Mouse (Mus musculus): Measurements from ENCODE around the gene Olfr877.

Olfr877 gene

DNA sequence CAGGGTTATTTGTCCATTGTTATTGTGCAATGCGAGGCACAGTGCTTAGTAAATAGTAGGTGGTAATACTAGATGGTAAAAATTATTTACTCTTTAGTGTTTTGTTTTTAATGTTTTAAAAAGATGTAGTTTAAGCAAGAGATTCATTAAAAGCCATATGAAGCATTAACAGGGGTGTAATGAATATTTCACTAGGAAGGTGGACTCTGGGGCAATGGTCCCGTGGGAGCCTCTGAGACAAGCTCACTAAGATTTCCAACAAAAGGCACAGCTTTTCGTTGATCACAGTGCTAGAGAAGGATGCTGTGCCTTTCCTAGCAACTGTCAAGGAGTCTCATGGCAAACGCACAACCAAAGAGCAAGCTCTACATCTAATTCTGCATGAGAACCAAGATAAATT is at the start of gene Olfr877:
Gene Olfr877 (plus strand): TSS at position 301 of the 400 bp plus-strand sequence.
- WGBS: 78% methylated on average over 4 of the region's 4 CpGs

DNA sequence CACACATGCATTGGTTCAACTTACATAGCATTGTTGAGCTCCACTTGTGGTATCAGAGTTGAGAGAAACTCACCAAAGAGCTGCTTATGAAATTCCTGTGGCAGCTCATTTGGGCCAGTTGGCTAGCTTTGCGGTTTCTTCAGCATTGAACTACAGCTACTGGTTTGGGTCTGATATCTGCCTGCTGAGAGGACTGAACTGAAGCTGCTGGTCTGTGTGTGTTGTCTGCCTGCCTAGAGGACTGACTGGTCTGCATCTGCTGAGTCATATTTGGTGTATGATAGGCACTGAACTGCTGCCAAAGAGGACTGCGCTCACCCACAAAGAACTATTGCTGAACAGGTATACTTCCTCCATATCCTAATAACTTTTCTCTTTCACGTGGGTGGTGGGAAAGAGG is 45.6 kb upstream of the Olfr877 start:
- WGBS: 86% methylated on average over 3 of the region's 3 CpGs

DNA sequence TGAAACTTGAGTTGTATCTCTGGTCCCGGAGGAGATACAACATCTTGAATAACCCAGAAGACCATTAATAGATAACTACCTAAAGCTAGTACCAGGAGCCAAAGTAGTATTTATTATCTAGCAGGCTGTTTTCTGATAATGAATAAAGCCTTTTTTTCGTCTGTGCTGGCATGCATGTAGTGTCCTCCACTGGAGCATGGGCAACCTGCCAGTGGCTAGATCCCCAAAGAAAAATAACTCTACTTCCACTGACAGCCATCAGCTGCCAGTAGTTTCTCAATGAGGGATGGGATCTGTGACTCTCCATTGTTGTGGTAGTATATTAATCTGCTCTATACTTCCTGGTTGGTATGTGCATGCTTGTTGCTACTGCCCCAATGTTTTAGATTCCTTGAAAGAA is 45.1 kb upstream of the Olfr877 start:
- WGBS: 51% methylated on average over 2 of the region's 2 CpGs

DNA sequence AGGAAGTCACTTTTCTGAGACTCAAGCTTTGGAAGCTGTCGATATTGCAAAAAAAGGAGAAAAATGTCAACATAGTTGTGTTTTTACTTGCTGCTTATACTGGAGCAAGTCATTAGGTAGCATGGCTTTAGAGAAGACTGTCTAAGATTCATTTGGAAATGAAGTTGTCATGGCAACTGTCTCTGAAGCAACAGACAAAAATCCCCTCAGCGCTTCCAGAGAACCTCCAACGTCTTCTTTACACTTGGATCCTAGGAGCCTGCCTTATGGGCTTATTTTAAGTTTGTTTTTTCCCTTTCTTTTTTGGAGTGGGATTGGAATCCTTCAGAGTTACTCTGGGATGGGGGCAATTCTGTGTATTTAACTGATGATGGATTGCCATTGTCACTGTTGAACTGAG is 39.4 kb upstream of the Olfr877 start:
- WGBS: 31% methylated on average over 3 of the region's 3 CpGs

- 51% methylated on average over 1 of the region's 1 CpGs for WGBS
Observed at GRCm38 (mm10) chr9:37833341-37833740, 20.7 kb upstream of the Olfr877 start.

- 56% methylated on average over 2 of the region's 2 CpGs for WGBS
Observed at GRCm38 (mm10) chr9:37849267-37849666, 4.8 kb upstream of the Olfr877 start.

- 42% methylated on average over 1 of the region's 1 CpGs for WGBS
Observed at GRCm38 (mm10) chr9:37863325-37863724, 9.3 kb downstream of the Olfr877 start.

- WGBS: 52% methylated on average over 1 of the region's 1 CpGs
Observed at GRCm38 (mm10) chr9:37870246-37870645, 16.2 kb downstream of the Olfr877 start.

GRCm38 (mm10) chr9:37871097-37871496 is 17.0 kb downstream of the Olfr877 start:
- WGBS: 45% methylated on average over 1 of the region's 1 CpGs

DNA sequence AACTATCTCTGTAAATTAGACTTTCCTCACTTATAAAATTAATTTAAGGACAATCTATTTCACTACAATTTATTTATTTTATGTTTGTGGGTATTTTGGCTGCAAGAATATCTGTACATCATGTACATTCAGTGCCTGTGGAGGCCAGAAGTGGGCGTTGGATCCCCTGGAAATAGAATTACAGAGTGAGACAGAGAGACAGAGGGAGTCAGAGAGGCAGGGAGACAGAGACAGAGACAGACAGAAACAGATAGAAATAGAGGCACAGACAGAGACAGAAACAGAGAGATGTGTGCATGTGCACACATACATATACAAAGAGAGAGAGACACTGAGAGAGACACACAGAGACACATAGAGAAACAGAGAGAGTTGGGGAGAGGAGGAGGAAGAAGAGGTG is 17.5 kb downstream of the Olfr877 start:
- 39% methylated on average over 1 of the region's 1 CpGs for WGBS

DNA sequence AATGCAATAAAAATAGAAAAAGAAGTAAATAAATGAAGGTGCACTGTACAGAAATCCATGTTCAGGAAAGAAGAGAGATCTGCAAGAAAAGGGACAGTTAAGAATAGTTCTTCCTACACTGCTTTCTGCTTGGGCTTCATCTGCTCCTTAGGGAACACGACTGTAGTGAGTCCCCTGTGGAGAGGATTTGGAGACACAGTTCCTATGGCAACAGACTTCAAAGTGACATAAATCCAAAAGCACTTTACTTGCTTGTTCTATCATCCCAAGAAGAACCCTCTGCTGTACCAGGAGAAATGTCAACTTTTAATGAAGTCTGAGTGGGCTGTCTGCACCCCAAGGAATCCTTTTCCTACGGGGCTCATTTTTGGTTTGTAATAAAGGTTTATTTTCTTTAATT is 36.9 kb downstream of the Olfr877 start:
- 16% methylated on average over 2 of the region's 2 CpGs for WGBS

DNA sequence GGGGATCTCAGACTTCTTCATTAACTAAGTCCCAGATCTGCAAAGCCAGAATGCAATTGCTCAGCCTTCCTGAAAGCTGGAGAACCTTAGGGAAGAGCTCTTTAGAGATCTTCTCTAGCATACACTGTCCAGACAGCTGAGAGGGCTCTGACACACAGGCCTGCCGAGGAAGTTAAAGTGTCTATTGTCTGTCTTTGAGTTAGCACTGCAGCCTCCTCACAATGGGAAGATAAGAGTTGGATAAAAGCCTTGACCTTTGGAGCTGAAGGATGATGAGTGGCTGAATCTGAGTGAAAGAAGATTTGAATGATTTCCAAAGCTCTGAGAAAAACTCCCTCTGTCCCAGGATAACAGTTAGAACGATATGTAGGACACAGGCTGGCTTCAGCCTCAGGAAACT is 42.6 kb downstream of the Olfr877 start, which contains the start of gene Olfr145:
Gene Olfr145 (plus strand): TSS at position 64 of the 400 bp plus-strand sequence.
- WGBS: 48% methylated on average over 2 of the region's 2 CpGs

- WGBS: 43% methylated on average over 3 of the region's 3 CpGs
Observed at GRCm38 (mm10) chr9:37905555-37905954, 51.5 kb downstream of the Olfr877 start.

All from cerebral cortex, adult 2 months (tissue).